In genomic region chr17:91418582-91418981, GRCm38 (mm10) we compare ENCODE assay signal across 24 mouse cellular contexts.
A peak's percentile ranks its signal among the peaks of the same experiment; 100 is the strongest.
DNase-seq lines count a peak whose midpoint lies in the region; ATAC-seq and TF ChIP-seq lines count a peak whose summit lies in the region.
"Had no signal": no experiment of that assay in that cellular context is flagged by ENCODE, and none has a peak within 500 bp of the region (broad histone marks: within the 10 kb centered on the region; RNA-seq: fewer than 3 reads in every experiment).

No protein-coding gene starts in this region.

- ATAC-seq in hematopoietic stem cell, adult 5-6 weeks (replicated peaks in 1 of 2; ENCODE audit: insufficient read depth in 1 of 2, low FRiP score in 2 of 2, low TSS enrichment in 1 of 2, low read depth in 1 of 2, poor library complexity in 2 of 2, severe bottlenecking in 2 of 2): peak; percentile 66 to 76
- ATAC-seq in intestine, postnatal 0 days: no peak
- ATAC-seq: CD4-positive, CD25-positive, alpha-beta regulatory T cell, adult 4 months; forebrain, embryonic 13.5 days; forebrain, embryonic 15.5 days; forebrain, postnatal 0 days had no signal

- H3K4me3 ChIP-seq in intestine, postnatal 0 days (ENCODE audit: low read depth, low read length): no peak overlapping the region
- H3K4me3 ChIP-seq: embryonic facial prominence, embryonic 10.5 days; embryonic facial prominence, embryonic 12.5 days; forebrain, embryonic 13.5 days; forebrain, embryonic 15.5 days had no signal

- WGBS in intestine, postnatal 0 days: 80% methylated on average over 1 of the region's 1 CpGs

- no peaks in the 10 kb centered on the region for H3K27me3 ChIP-seq in intestine, postnatal 0 days (replicated peaks; ENCODE audit: control insufficient read depth, insufficient read depth, low read length)
- H3K27me3 ChIP-seq: CH12.LX; embryonic facial prominence, embryonic 12.5 days; forebrain, embryonic 13.5 days; forebrain, embryonic 15.5 days had no signal

- no peak overlapping the region for H3K9ac ChIP-seq in intestine, postnatal 0 days (ENCODE audit: low read depth, low read length)
- H3K9ac ChIP-seq: embryonic facial prominence, embryonic 12.5 days; forebrain, embryonic 13.5 days; forebrain, embryonic 15.5 days; forebrain, postnatal 0 days had no signal

- no peak for TF ChIP-seq CTCF in intestine, postnatal 0 days (IDR thresholded peaks at IDR 0.05; ENCODE audit: low read depth)

- H3K4me2 ChIP-seq in intestine, postnatal 0 days (replicated peaks; ENCODE audit: low read depth): no peak overlapping the region
- H3K4me2 ChIP-seq: embryonic facial prominence, embryonic 12.5 days; forebrain, embryonic 13.5 days; forebrain, embryonic 15.5 days had no signal

- no peaks in the 10 kb centered on the region for H3K9me3 ChIP-seq in intestine, postnatal 0 days (ENCODE audit: control insufficient read depth)
- H3K9me3 ChIP-seq: embryonic facial prominence, embryonic 10.5 days; embryonic facial prominence, embryonic 12.5 days; forebrain, embryonic 13.5 days; forebrain, embryonic 15.5 days; G1E had no signal

- H3K36me3 ChIP-seq in intestine, postnatal 0 days (ENCODE audit: control insufficient read depth, insufficient read depth): no peaks in the 10 kb centered on the region
- H3K36me3 ChIP-seq: embryonic facial prominence, embryonic 10.5 days; embryonic facial prominence, embryonic 12.5 days; forebrain, embryonic 15.5 days; G1E had no signal

- DNase-seq in 416B (ENCODE audit: low read depth): peak; percentile 61
- peak; percentile 18 for DNase-seq in MEL-GATA-1-ER (ENCODE audit: extremely low read depth, low read depth)
- DNase-seq in lung, postnatal 25 days (ENCODE audit: low spot score): no peak
- DNase-seq in heart, postnatal 10 days: no peak
- DNase-seq: adrenal gland, adult 2 months; adrenal gland, postnatal 10 days; adrenal gland, postnatal 25 days; B cell, adult 2 months; cerebellum, adult 11 months; cerebellum, adult 18-20 months; cerebellum, adult 8-10 months; cerebellum, adult 9-11 months; cerebellum, postnatal 14 days; cerebellum, postnatal 36 days; forebrain, postnatal 0 days had no signal

- no peak overlapping the region for H3K27ac ChIP-seq in intestine, postnatal 0 days (ENCODE audit: low read depth, low read length)
- H3K27ac ChIP-seq: embryonic facial prominence, embryonic 10.5 days; embryonic facial prominence, embryonic 12.5 days; forebrain, embryonic 13.5 days; forebrain, embryonic 15.5 days had no signal

- no peaks in the 10 kb centered on the region for H3K4me1 ChIP-seq in intestine, postnatal 0 days (replicated peaks; ENCODE audit: control insufficient read depth, insufficient read depth, low read length)
- H3K4me1 ChIP-seq: embryonic facial prominence, embryonic 10.5 days; embryonic facial prominence, embryonic 12.5 days; forebrain, embryonic 13.5 days; forebrain, embryonic 15.5 days had no signal

- intact Hi-C loops in heart, postnatal 10 days (cut with DNase I): no loop called here

Comparison
In these comparisons a context has a peak if more than half of its experiments do, and no peak if none do; other contexts are left out.
1. DNase-seq: peak in 416B (single experiment) and MEL-GATA-1-ER (single experiment); none in lung, postnatal 25 days (single experiment) and heart, postnatal 10 days (0 of 2).